Mouse (Mus musculus) right cerebral cortex, adult 2 months (tissue): ENCODE data around the gene Smo.
"Not testable (repeated sequence)": the region's sequence is repeated elsewhere in the genome, so short reads cannot be mapped to it uniquely, and the experiment has no call there.

Experiments used
- DNase-seq, 2 experiments: peaks; one replicate each; pipeline ENCODE4 v3.0.0; 2021 to 2022; ENCODE audit warnings: low spot score in 2 of 2

The Smo gene

DNA sequence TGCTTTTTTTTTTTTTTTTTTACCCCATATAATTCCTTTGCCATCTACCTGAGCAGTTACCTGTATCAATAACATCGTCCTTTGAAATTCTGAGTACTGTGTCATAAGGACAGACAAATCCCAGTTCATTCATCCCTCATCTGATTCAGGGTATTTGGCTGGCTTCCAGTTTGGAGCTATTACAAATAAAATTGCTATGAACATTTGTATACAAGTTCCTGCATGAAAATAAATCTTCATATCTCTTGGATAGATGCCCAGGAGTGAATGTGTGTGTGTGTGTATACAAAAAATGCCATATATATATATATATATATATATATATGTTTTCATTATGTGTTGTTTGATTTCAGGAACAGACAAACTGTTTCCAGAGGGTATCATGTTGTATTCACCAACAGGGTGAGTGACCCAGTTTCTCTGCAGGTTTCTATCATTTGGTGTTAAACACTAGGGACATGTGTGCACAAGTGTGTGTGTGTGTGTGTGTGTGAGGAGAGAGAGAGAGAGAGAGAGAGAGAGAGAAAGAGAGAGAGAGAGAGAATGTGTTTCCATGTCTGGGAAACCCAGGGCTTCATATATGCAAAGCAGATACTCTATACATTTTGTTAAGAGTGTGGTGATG, 8.6 kb upstream of the Smo start:
- no peak for DNase-seq

GRCm38 (mm10) chr6:29728035-29728434, 7.3 kb upstream of the Smo start:
- DNase-seq: no peak

DNA sequence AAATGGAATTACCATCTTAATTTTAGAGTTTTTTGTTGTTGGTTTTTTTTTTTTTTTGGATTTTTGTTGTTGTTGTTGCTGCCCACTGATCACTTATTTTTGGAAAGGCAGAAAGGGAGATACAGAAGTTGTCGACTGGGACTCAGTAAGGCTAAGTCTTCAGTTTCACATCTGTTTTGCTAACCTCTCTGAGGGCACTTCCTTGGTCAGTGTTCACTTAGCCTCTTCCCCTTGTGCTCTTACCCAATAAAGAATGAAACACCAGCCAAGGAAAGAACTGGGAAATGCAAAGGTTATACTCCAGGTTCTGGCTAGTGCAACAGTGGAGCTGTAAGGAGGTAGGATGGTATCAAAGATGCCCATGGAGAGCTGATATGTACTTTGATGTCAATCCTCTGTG, 5.8 kb upstream of the Smo start:
- no peak for DNase-seq

- no peak for DNase-seq
These were observed 567 bp downstream of the Smo start for GRCm38 (mm10) chr6:29735689-29736451.

- DNase-seq: no peak
These were observed 1.5 kb downstream of the Smo start for GRCm38 (mm10) chr6:29736610-29737458.

GRCm38 (mm10) chr6:29751466-29752152, 16.3 kb downstream of the Smo start:
- DNase-seq: peak; percentile 45 to 47

- no peak for DNase-seq
These were observed 18.0 kb downstream of the Smo start for GRCm38 (mm10) chr6:29753336-29753735.

GRCm38 (mm10) chr6:29756001-29756400, 20.7 kb downstream of the Smo start:
- DNase-seq: peak; percentile 34 to 45

DNA sequence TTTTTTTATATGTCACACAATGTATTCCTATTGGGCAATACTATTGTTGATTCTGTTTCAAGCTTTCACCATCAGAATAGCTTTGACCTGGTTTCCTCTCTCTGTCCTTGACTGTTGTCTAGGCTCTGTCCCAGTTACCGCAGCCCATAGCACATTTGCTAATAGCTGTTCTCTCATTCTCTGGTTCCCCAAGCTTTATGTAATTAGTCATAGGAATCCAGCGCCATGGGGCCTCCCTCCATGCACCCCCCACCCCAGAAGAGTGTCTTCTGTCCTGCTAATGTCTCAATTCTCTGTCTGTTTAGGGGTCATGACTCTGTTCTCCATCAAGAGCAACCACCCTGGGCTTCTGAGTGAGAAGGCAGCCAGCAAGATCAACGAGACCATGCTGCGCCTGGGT, 21.2 kb downstream of the Smo start:
- no peak for DNase-seq

GRCm38 (mm10) chr6:29758417-29758816, 23.1 kb downstream of the Smo start:
- peak; percentile 79 to 84 for DNase-seq

DNA sequence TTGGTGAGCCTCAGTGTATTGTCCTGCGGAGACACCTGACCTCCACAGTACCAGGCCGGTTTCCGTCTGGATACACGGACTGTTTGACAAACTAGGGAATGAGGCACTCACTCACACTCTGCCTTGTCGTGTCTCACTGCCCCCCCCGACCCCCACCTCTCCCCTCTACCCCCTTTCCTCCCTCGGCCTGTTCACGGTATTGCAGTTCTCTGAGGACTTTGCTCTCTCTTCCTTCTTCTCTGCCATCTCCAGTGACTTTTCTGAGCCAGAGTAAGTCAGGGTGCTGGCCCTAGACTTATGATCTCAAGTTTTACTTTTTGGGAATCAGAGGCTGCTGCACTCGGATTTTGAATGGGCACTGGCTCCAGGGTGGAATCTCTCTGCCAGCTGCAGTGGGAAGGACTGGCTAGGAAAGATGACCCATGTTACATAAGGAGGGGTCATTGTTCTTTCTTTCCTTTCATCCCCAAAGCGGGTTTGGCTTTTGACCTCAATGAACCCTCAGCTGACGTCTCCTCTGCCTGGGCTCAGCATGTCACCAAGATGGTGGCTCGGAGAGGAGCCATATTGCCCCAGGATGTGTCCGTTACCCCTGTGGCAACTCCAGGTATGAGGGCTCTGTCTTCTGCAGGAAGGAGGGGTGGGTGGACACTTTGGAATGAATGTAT, 23.8 kb downstream of the Smo start:
- no peak for DNase-seq

GRCm38 (mm10) chr6:29760397-29760796, 25.1 kb downstream of the Smo start:
- DNase-seq: not testable (repeated sequence)

- DNase-seq: no peak
These were observed 26.0 kb downstream of the Smo start for GRCm38 (mm10) chr6:29761282-29761681.

- DNase-seq: peak; percentile 25 to 36
These were observed 27.2 kb downstream of the Smo start for GRCm38 (mm10) chr6:29762524-29762923.

- DNase-seq: no peak
These were observed 31.6 kb downstream of the Smo start for GRCm38 (mm10) chr6:29766874-29767273.

DNA sequence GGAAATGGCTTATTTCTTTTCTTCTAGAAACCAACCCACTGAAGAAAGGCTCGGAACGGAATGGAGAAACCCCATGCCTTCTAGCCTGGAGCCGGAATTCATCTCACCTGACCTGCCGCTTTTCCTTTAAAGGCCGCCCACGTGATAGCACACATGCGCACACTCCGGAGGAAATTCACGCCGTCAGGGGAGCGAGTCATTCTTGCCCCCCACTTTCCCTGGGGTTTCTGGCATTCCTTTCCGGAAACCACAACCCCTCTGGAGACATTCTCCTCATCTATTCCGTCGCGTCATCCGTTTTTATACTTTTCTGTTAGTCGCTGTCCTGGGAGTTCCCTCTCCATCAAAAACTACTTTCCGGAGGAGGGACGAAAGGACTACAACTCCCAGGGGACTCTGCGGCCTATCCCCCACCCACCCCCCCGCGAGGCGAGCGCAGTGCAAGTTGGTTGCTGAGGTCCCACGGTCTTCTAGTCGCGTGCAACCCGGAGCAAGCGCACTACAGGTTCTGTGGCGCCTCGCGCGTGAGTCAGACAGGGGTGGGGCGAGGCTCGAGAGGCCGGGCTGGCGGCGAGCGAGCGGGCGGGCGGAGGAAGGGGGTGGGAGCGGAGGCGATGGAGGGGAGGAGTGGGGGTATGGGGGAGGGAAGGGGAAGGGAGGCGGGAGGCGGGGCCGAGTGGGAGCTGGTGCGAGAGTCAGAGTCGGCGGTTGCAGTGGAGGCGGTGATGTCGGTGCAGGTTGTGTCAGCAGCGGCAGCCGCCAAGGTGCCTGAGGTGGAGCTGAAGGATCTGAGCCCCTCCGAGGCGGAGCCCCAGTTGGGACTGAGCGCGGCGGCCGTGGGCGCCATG, 32.7 kb downstream of the Smo start, which contains the start of gene Ahcyl2:
Ahcyl2 (plus strand) TSS at position 199 of the 848 bp plus-strand sequence.
- peak; percentile 93 to 95 for DNase-seq

GRCm38 (mm10) chr6:29768791-29769441, 33.6 kb downstream of the Smo start:
- peak; percentile 31 to 50 for DNase-seq

DNA sequence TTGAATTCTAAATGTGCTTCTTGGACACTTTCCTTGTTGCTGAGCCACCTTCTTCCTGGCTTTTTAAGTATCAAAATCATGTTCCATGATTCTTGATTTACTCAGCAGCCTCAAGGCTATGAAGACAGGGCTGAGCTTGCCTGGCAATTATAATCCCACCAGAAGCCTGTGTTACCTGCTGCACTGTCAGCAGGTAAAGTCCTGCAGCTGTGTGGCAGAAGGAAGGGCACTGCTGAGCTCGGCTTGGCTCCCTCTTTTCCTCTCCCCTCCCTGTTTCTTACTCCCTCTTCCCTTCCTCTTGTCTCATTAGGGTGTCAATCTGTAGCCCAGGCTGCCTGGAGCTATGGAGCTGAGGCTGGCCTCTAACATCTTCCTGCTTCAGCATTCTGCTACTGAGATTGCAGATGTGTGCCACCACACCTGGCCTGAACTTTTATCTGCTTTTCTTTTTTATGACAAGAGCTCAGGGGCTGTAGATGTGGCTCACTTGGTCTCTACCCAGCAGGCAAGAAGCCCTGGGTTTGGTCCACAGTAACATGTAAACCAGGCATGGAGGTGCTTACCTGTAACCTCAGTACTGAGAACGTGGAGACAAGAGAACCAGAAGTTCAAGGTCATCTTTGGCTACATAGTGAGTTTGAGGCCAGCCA, 35.5 kb downstream of the Smo start:
- no peak for DNase-seq

- DNase-seq: no peak
These were observed 36.9 kb downstream of the Smo start for GRCm38 (mm10) chr6:29772236-29772635.
